Mouse (Mus musculus) 3134 (cell line): ENCODE results near the gene Skint1.
"Not testable (repeated sequence)": the region's sequence is repeated elsewhere in the genome, so short reads cannot be mapped to it uniquely, and the experiment has no call there.

Source experiments
- DNase-seq: peaks from one replicate; pipeline ENCODE4 v3.0.0-alpha.2; 2011; ENCODE audit warnings: low spot score; ENCODE audit not compliant: insufficient read length; ENCODE audit errors: extremely low read depth

Skint1 gene

GRCm38 (mm10) chr4:112005969-112006368, at the start of gene Skint1:
Gene Skint1 (plus strand): TSS chr4:112006269.
- DNase-seq: no peak

- DNase-seq: no peak
These were observed 44.8 kb upstream of the Skint1 start for GRCm38 (mm10) chr4:111961309-111961708.

- DNase-seq: not testable (repeated sequence)
These were observed 42.8 kb upstream of the Skint1 start for GRCm38 (mm10) chr4:111963241-111963640.

GRCm38 (mm10) chr4:111963669-111964068, 42.4 kb upstream of the Skint1 start:
- DNase-seq: no peak

- no peak for DNase-seq
These were observed 33.4 kb upstream of the Skint1 start, which contains the start of gene Skint7 for GRCm38 (mm10) chr4:111972623-111973022. Gene Skint7 (plus strand): TSS chr4:111972923.

- no peak for DNase-seq
These were observed 65.6 kb downstream of the Skint1 start, which contains the start of gene Skint4 for GRCm38 (mm10) chr4:112071716-112072115. Gene Skint4 (plus strand): TSS chr4:112072016.
